Mouse (Mus musculus) CH12.LX (cell line): Measurements from ENCODE around the gene Gpr12. TPM values are rescaled to one million over a fixed set of nuclear protein-coding genes. Genes with fewer than 3 reads are reported as not detected.

Experiments
- polyA plus RNA-seq: library from polyadenylated mRNA; unstranded; fragments of >175 nt; gene quantifications from 2 replicates; pipeline ENCODE4 v1.2.1, GENCODE M21; 2012; ENCODE audit warnings: low read depth; ENCODE audit not compliant: insufficient read length
- total RNA-seq, 2 experiments: library from RNA; depleted of rRNA; stranded (reverse); fragments of 300-350 nt in 1 of 2; fragments of >200 nt in 1 of 2; gene quantifications; 2 replicates each; pipeline ENCODE4 v1.2.3; 2012 to 2014

The Gpr12 gene
- total and polyA plus RNA-seq, 3 experiments = not detected

Other genes starting within 250 kb of the Gpr12 start
- not detected in 2 replicates for gene Wasf3, start 200.3 kb downstream of the Gpr12 start, total RNA-seq (2012; rRNA removed)
- gene Wasf3, start 200.3 kb downstream of the Gpr12 start, total RNA-seq (2014; rRNA removed) = not detected in 2 replicates
- not detected in 2 replicates for gene Wasf3, start 200.3 kb downstream of the Gpr12 start, polyA plus RNA-seq
- gene Gm6408, start 103.3 kb downstream of the Gpr12 start, total RNA-seq (2012; rRNA removed) = not detected in 2 replicates
- gene Gm6408, start 103.3 kb downstream of the Gpr12 start, total RNA-seq (2014; rRNA removed) = not detected in 2 replicates
- gene Gm6408, start 103.3 kb downstream of the Gpr12 start, polyA plus RNA-seq = not detected in 2 replicates
- gene Gm6370, start 93.9 kb downstream of the Gpr12 start, total RNA-seq (2012; rRNA removed) = not detected in 2 replicates
- not detected in 2 replicates for gene Gm6370, start 93.9 kb downstream of the Gpr12 start, total RNA-seq (2014; rRNA removed)
- gene Gm6370, start 93.9 kb downstream of the Gpr12 start, polyA plus RNA-seq = not detected in 2 replicates
- not detected in 2 replicates for gene 4930449I24Rik, start 82.8 kb downstream of the Gpr12 start, total RNA-seq (2012; rRNA removed)
- gene 4930449I24Rik, start 82.8 kb downstream of the Gpr12 start, total RNA-seq (2014; rRNA removed) = not detected in 2 replicates
- gene 4930449I24Rik, start 82.8 kb downstream of the Gpr12 start, polyA plus RNA-seq = not detected in 2 replicates
- gene Gm3402, start 71.1 kb downstream of the Gpr12 start, total RNA-seq (2012; rRNA removed) = not detected in 2 replicates
- gene Gm3402, start 71.1 kb downstream of the Gpr12 start, total RNA-seq (2014; rRNA removed) = not detected in 2 replicates
- not detected in 2 replicates for gene Gm3402, start 71.1 kb downstream of the Gpr12 start, polyA plus RNA-seq
- not detected in 2 replicates for gene Gm3404, start 59.4 kb downstream of the Gpr12 start, total RNA-seq (2012; rRNA removed)
- gene Gm3404, start 59.4 kb downstream of the Gpr12 start, total RNA-seq (2014; rRNA removed) = not detected in 2 replicates
- gene Gm3404, start 59.4 kb downstream of the Gpr12 start, polyA plus RNA-seq = not detected in 2 replicates
- gene Gm3409, start 47.6 kb downstream of the Gpr12 start, total RNA-seq (2012; rRNA removed) = not detected in 2 replicates
- gene Gm3409, start 47.6 kb downstream of the Gpr12 start, total RNA-seq (2014; rRNA removed) = not detected in 2 replicates
- not detected in 2 replicates for gene Gm3409, start 47.6 kb downstream of the Gpr12 start, polyA plus RNA-seq
- not detected in 2 replicates for gene Gm3415, start 29.1 kb downstream of the Gpr12 start, total RNA-seq (2012; rRNA removed)
- not detected in 2 replicates for gene Gm3415, start 29.1 kb downstream of the Gpr12 start, total RNA-seq (2014; rRNA removed)
- gene Gm3415, start 29.1 kb downstream of the Gpr12 start, polyA plus RNA-seq = not detected in 2 replicates
- gene Usp12, start 209.8 kb upstream of the Gpr12 start, total RNA-seq (2012; rRNA removed) = 10.1 and 13.5 TPM in 2 replicates
- 6.0 and 7.8 TPM in 2 replicates for gene Usp12, start 209.8 kb upstream of the Gpr12 start, total RNA-seq (2014; rRNA removed)
- gene Usp12, start 209.8 kb upstream of the Gpr12 start, polyA plus RNA-seq = 17.8 and 18.1 TPM in 2 replicates
- 1,240 and 1,429 TPM in 2 replicates for gene Rpl21, start 247.7 kb upstream of the Gpr12 start, total RNA-seq (2012; rRNA removed)
- 715 and 716 TPM in 2 replicates for gene Rpl21, start 247.7 kb upstream of the Gpr12 start, total RNA-seq (2014; rRNA removed)
- gene Rpl21, start 247.7 kb upstream of the Gpr12 start, polyA plus RNA-seq = 300 and 964 TPM in 2 replicates